Mouse (Mus musculus): ENCODE measurements around the gene Acap1. TPM values are rescaled to one million over a fixed set of nuclear protein-coding genes. Genes with fewer than 3 reads are reported as not detected.
A peak's percentile ranks its signal among the peaks of the same experiment; 100 is the strongest.

The Acap1 gene
- polyA plus RNA-seq, 1 experiment = 11.6 TPM

DNA sequence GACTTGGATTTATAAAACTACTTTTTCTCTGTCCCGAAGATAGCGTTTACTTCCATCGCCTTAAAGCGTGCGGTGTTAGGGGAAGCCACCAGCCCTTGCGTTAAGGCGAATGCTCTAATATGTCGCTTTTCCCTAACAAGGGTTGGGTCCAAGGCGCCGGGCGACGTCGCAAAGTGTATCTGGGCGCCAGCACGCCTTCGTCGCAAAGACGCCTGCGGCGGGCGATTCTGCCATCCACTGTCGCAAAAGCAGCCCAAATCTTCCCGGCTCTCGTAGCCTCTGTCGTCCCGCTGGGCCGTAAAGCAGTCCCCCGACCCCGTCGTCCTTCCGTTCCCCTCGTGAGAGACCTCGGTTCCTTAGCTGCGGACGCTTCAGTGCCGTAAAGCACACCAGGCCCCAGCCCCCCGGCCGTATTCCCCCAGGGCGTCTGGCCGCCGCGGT is 6.1 kb upstream of the Acap1 start:
- H3K4me1 ChIP-seq (ENCODE audit: control insufficient read depth, insufficient read depth, insufficient read length, low read length) = peaks cover 13% of the 10 kb centered on the region
- peaks cover 23% of the 10 kb centered on the region for H3K36me3 ChIP-seq (ENCODE audit: control insufficient read depth, insufficient read depth, low read length)
- H3K4me3 ChIP-seq (ENCODE audit: low read depth, low read length) = peak overlapping the region; percentile 87
- H3K27me3 ChIP-seq (ENCODE audit: control insufficient read depth, insufficient read depth, low read length) = no peaks in the 10 kb centered on the region
- TF ChIP-seq POLR2A (IDR thresholded peaks at IDR 0.05; ENCODE audit: low read depth, low read length) = 0 out of 2 replicates have a peak, but pooled peaks have one; percentile 18
- TF ChIP-seq CTCF (IDR thresholded peaks at IDR 0.05; ENCODE audit: extremely low read depth, insufficient read length, insufficient replicate concordance, low read depth, low read length) = no peak
- peak overlapping the region; percentile 94 for H3K27ac ChIP-seq (ENCODE audit: insufficient read depth, low read depth, low read length)
- WGBS = under 1% methylated on average over 42 of the region's 42 CpGs

DNA sequence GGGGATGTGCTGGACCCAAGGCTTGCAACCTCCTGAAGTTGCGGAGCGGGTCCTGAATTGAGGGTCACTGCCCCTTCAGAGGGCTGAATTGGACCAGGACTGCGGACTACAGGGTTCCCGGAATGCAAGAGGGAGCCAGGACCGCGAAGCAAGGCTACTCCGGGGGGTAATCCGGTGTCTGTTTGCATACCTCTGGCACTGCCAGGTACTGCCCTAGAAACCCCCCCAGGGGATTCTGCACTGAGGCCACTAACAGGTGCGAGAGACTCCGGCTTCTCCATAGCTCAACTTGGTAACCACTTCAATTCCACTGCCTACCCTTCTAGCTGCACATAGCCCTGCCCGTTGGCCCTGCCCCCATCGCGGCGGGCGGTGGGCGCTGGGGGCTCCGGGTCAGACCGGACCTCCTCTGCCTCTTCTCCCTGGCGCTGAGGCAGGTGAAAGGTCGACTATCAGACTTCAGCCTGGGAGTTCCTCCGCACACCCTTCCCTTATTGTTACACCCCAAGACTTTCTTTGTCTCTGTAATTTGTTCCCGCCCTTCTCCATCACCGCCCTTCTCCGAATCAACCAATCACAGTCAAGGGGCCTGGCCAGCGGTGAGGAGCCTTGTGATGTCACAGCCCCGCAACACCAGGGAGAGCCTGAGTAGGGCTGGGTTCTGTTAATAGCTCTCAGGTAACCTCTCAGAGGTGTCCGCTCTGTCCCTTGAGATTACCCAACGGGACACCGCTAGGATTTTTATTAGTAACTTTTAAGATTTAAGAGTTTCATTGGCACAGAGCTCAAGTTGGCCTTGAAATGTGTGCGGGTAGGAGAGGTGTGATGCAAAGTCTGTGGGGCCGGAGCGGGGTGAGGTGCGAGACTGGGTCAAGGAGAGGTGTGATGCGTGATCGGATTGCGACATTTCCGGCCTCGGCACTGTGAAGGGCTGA is 5.4 kb upstream of the Acap1 start, which contains the start of the genes 2810408A11Rik and Neurl4:
TSS of gene 2810408A11Rik (minus strand) at position 517 of the 935 bp plus-strand sequence.
TSS of gene Neurl4 (plus strand) at position 602 of the 935 bp plus-strand sequence.
- H3K36me3 ChIP-seq (ENCODE audit: control insufficient read depth, insufficient read depth, low read length) = peaks cover 16% of the 10 kb centered on the region
- under 1% methylated on average over 38 of the region's 38 CpGs for WGBS

GRCm38 (mm10) chr11:69899870-69900269 is 4.5 kb upstream of the Acap1 start:
- H3K36me3 ChIP-seq (ENCODE audit: control insufficient read depth, insufficient read depth, low read length) = peaks cover 10% of the 10 kb centered on the region; the same call in 1 of the 2 replicates
- no peak overlapping the region for H3K27ac ChIP-seq (ENCODE audit: insufficient read depth, low read depth, low read length)
- WGBS = 36% methylated on average over 4 of the region's 4 CpGs
- no peaks in the 10 kb centered on the region for H3K27me3 ChIP-seq (ENCODE audit: control insufficient read depth, insufficient read depth, low read length)
- TF ChIP-seq POLR2A (IDR thresholded peaks at IDR 0.05; ENCODE audit: low read depth, low read length) = no peak
- TF ChIP-seq CTCF (IDR thresholded peaks at IDR 0.05; ENCODE audit: extremely low read depth, insufficient read length, insufficient replicate concordance, low read depth, low read length) = no peak
- H3K4me1 ChIP-seq (ENCODE audit: control insufficient read depth, insufficient read depth, insufficient read length, low read length) = peaks cover 13% of the 10 kb centered on the region
- H3K4me3 ChIP-seq (ENCODE audit: low read depth, low read length) = no peak overlapping the region

More for the DNA sequence above, 5.4 kb upstream of the Acap1 start, which contains the start of the genes 2810408A11Rik and Neurl4:
- Histone ChIP-seq H3K4me1 (ENCODE audit: control insufficient read depth, insufficient read depth, insufficient read length, low read length) (peaks cover 13% of the 10 kb centered on the region), H3K27ac (ENCODE audit: insufficient read depth, low read depth, low read length) (peak within 1 kb of the TSS; percentile 94), H3K27me3 (ENCODE audit: control insufficient read depth, insufficient read depth, low read length) (no peaks in the 10 kb centered on the region), H3K4me3 (ENCODE audit: low read depth, low read length) (peak within 1 kb of the TSS; percentile 87)
- TF ChIP-seq CTCF (IDR thresholded peaks at IDR 0.05; ENCODE audit: extremely low read depth, insufficient read length, insufficient replicate concordance, low read depth, low read length) (no peak), POLR2A (IDR thresholded peaks at IDR 0.05; ENCODE audit: low read depth, low read length) (peak; percentile 54; the same call in 1 of the 2 replicates)

GRCm38 (mm10) chr11:69894671-69895070 is 668 bp downstream of the Acap1 start:
- Histone ChIP-seq H3K4me3 (ENCODE audit: low read depth, low read length) (peak overlapping the region; percentile 45), H3K4me1 (ENCODE audit: control insufficient read depth, insufficient read depth, insufficient read length, low read length) (no peaks in the 10 kb centered on the region), H3K27ac (ENCODE audit: insufficient read depth, low read depth, low read length) (0 out of 2 replicates have a peak overlapping the region, but pooled peaks have one; percentile 31), H3K36me3 (ENCODE audit: control insufficient read depth, insufficient read depth, low read length) (no peaks in the 10 kb centered on the region), H3K27me3 (ENCODE audit: control insufficient read depth, insufficient read depth, low read length) (no peaks in the 10 kb centered on the region)
- TF ChIP-seq POLR2A (IDR thresholded peaks at IDR 0.05; ENCODE audit: low read depth, low read length) (no peak), CTCF (IDR thresholded peaks at IDR 0.05; ENCODE audit: extremely low read depth, insufficient read length, insufficient replicate concordance, low read depth, low read length) (no peak)
- WGBS = 70% methylated on average over 5 of the region's 5 CpGs

- WGBS = 53% methylated on average over 4 of the region's 4 CpGs
- H3K4me3 ChIP-seq (ENCODE audit: low read depth, low read length) = no peak overlapping the region
- TF ChIP-seq POLR2A (IDR thresholded peaks at IDR 0.05; ENCODE audit: low read depth, low read length) = no peak
- no peaks in the 10 kb centered on the region for H3K4me1 ChIP-seq (ENCODE audit: control insufficient read depth, insufficient read depth, insufficient read length, low read length)
- H3K36me3 ChIP-seq (ENCODE audit: control insufficient read depth, insufficient read depth, low read length) = no peaks in the 10 kb centered on the region
- H3K27ac ChIP-seq (ENCODE audit: insufficient read depth, low read depth, low read length) = no peak overlapping the region
- no peaks in the 10 kb centered on the region for H3K27me3 ChIP-seq (ENCODE audit: control insufficient read depth, insufficient read depth, low read length)
Observed at GRCm38 (mm10) chr11:69891482-69891881, 3.9 kb downstream of the Acap1 start.

DNA sequence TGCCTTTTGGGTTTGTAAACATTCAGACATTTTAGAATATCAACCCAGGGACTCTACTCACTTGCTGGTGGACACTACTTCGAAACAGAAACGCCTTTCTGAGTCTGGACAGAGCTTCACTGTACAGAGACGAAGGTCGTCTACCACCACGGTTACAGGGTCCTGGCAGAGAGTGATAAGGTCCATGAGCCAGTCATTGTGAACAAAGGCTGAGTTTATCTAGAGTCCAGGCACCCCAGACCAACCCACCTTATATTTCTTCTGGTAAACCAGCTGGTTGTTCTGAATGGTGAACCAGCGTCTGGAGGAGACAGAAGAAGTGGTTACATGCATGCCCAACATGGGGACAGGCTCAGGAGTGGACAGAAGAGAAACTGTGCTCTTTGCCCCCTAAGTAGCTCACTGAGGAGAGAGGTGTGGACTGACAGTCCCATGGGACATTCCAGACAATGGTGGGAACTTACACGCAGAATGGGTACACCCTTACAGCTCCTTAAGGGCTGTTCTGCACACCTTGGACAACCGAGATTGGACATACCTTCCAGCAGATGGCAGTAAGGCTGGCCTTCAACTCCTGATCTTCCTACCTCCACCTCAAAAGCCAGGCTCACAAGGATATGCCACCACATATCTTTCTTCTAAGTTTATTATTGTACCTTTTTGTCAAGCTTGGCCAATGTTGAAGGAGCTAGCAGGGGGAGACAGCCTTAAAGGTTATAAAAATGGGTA is 8.3 kb downstream of the Acap1 start:
- no peak overlapping the region for H3K4me3 ChIP-seq (ENCODE audit: low read depth, low read length)
- no peaks in the 10 kb centered on the region for H3K36me3 ChIP-seq (ENCODE audit: control insufficient read depth, insufficient read depth, low read length)
- no peaks in the 10 kb centered on the region for H3K4me1 ChIP-seq (ENCODE audit: control insufficient read depth, insufficient read depth, insufficient read length, low read length)
- H3K27ac ChIP-seq (ENCODE audit: insufficient read depth, low read depth, low read length) = no peak overlapping the region
- no peaks in the 10 kb centered on the region for H3K27me3 ChIP-seq (ENCODE audit: control insufficient read depth, insufficient read depth, low read length)
- no peak for TF ChIP-seq POLR2A (IDR thresholded peaks at IDR 0.05; ENCODE audit: low read depth, low read length)
- peak; percentile 40; the same call in 1 of the 2 replicates for TF ChIP-seq CTCF (IDR thresholded peaks at IDR 0.05; ENCODE audit: extremely low read depth, insufficient read length, insufficient replicate concordance, low read depth, low read length)
- 58% methylated on average over 8 of the region's 8 CpGs for WGBS
